1 mouse cellular context compared by ENCODE assay signal in genomic region chr19:6949951-6950350, GRCm38 (mm10).
A peak's percentile ranks its signal among the peaks of the same experiment; 100 is the strongest.
TF ChIP-seq lines count a peak whose summit lies in the region.

No protein-coding gene starts in this region.

TF ChIP-seq in MEL, 35 proteins besides CTCF, POLR2A, EP300 and RAD21:
- TF ChIP-seq ZC3H11A (IDR thresholded peaks at IDR 0.05; ENCODE audit: low read depth, low read length) = no peak
- TF ChIP-seq MAX (IDR thresholded peaks at IDR 0.05; ENCODE audit: low read length) = 0 out of 2 replicates have a peak, but pooled peaks have one; percentile 26
- no peak for TF ChIP-seq MAFK (IDR thresholded peaks at IDR 0.05; ENCODE audit: borderline replicate concordance, low read depth, low read length)
- no peak for TF ChIP-seq TBP (IDR thresholded peaks at IDR 0.05; ENCODE audit: low read depth, low read length)
